Mouse (Mus musculus) intestine, embryonic 15.5 days (tissue): Measurements from ENCODE around the gene Sf3a2. TPM values are rescaled to one million over a fixed set of nuclear protein-coding genes. Genes with fewer than 3 reads are reported as not detected.

ENCODE experiments used
- ATAC-seq: fragments of 200-750 bp; cut with Nextera tagmentation; 2 replicates; pipeline ENCODE4 v1.8.0; 2017; ENCODE audit warnings: moderate TSS enrichment, moderate library complexity
- H3K27ac ChIP-seq: fragments of 300-500 bp; sonication (generic); 2 replicates; pipeline ENCODE4 v1.5.1; 2015; ENCODE audit warnings: mild to moderate bottlenecking, inconsistent platforms
- H3K27me3 ChIP-seq: fragments of 300-500 bp; sonication (generic); replicated peaks from 2 replicates; pipeline ENCODE4 v1.6.1; 2015; ENCODE audit warnings: inconsistent platforms
- H3K36me3 ChIP-seq: fragments of 300-500 bp; sonication (generic); 2 replicates; pipeline ENCODE4 v1.6.1; 2015; ENCODE audit warnings: inconsistent platforms
- H3K4me1 ChIP-seq: fragments of 300-500 bp; sonication (generic); replicated peaks from 2 replicates; pipeline ENCODE4 v1.6.1; 2015; ENCODE audit warnings: inconsistent platforms
- H3K4me2 ChIP-seq: fragments of 300-500 bp; sonication (generic); replicated peaks from 2 replicates; pipeline ENCODE4 v1.6.1; 2015; ENCODE audit warnings: mild to moderate bottlenecking, inconsistent platforms
- H3K4me3 ChIP-seq: fragments of 300-500 bp; sonication (generic); replicated peaks from 2 replicates; pipeline ENCODE4 v1.5.1; 2015; ENCODE audit warnings: inconsistent platforms
- H3K9ac ChIP-seq: fragments of 300-500 bp; sonication (generic); 2 replicates; pipeline ENCODE4 v1.6.1; 2015; ENCODE audit warnings: inconsistent platforms
- H3K9me3 ChIP-seq: fragments of 300-500 bp; sonication (generic); 2 replicates; pipeline ENCODE4 v1.6.1; 2016; ENCODE audit warnings: inconsistent platforms
- WGBS: fragments of 180-500 bp; shearing (Covaris S2); methylation state at CpG from one replicate; pipeline ENCODE4 v1.1.7; 2015; 5-methylcytosine and 5-hydroxymethylcytosine counted together
- polyA plus RNA-seq: library from polyadenylated mRNA; unstranded; fragments of >200 nt; fragmentation: Nextera tagmentation; extraction: Ambion mirVana; gene quantifications from 2 replicates; pipeline ENCODE4 v1.2.1, GENCODE M21; 2015

Sf3a2 gene
- polyA plus RNA-seq: 63.7 and 69.7 TPM in 2 replicates

DNA sequence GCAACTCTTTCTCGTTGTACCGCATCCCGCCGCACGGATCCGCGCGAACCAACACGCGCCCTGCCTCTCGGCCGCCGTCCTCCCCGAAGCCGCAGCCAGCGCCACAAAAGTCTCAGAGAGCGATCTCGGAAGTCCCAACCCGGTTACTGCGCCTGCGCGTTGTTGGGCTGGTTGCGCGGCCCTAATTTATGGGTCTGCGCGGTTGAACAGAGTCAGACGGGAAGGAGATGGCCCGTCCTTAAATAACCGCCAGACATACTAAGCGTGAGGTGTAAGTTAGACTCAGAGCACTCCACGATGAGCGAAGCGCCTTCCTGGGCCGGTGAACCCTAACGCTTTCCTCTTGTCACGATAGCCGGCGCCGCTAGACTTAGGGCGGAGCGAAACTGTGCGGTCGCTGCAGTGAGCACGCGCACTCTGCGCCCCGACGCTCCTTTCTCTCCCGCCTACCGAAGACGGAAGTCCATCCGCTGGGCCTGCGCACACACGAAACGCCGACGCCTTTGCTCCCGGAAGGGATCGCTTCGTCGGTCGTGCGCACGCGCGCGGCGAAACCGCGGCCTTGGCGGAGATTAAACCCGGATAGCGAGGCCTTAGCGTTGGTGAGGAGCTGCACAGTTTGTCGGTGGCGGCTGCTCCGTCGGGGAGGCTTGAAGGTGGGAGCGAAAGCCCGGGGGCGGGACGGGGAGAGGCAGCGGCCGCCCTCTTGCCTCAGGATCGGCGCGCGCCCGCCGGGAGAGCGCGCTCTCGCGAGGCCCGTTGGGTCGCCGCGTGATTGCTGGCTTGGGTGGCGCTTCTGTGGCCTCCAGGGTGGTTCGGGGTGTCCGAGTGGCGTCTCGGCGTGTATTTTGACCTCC, at the start of gene Sf3a2, which contains the start of gene Plekhj1:
Sf3a2 (plus strand) TSS at position 49 of the 857 bp plus-strand sequence.
Plekhj1 (minus strand) TSS at position 477 of the 857 bp plus-strand sequence.
- peak within 1 kb of the TSS; percentile 77 for H3K4me3 ChIP-seq
- H3K27me3 ChIP-seq: no peaks in the 10 kb centered on the region
- peak within 1 kb of the TSS; percentile 93 for H3K9ac ChIP-seq
- under 1% methylated on average over 104 of the region's 104 CpGs for WGBS
- peak; percentile 95 for ATAC-seq
- peak within 1 kb of the TSS; percentile 72 for H3K4me2 ChIP-seq
- peak within 1 kb of the TSS; percentile 96 for H3K27ac ChIP-seq
- peaks cover 27% of the 10 kb centered on the region for H3K4me1 ChIP-seq
- H3K9me3 ChIP-seq: no peaks in the 10 kb centered on the region
- peaks cover 48% of the 10 kb centered on the region for H3K36me3 ChIP-seq

- Histone ChIP-seq H3K4me1 (peaks cover 26% of the 10 kb centered on the region), H3K9me3 (no peaks in the 10 kb centered on the region), H3K4me2 (no peak overlapping the region), H3K9ac (no peak overlapping the region), H3K27me3 (no peaks in the 10 kb centered on the region), H3K27ac (no peak overlapping the region), H3K4me3 (no peak overlapping the region), H3K36me3 (no peaks in the 10 kb centered on the region)
- WGBS: 8% methylated on average over 6 of the region's 6 CpGs
- no peak for ATAC-seq
Observed at GRCm38 (mm10) chr10:80748609-80749008, 49.4 kb upstream of the Sf3a2 start.

DNA sequence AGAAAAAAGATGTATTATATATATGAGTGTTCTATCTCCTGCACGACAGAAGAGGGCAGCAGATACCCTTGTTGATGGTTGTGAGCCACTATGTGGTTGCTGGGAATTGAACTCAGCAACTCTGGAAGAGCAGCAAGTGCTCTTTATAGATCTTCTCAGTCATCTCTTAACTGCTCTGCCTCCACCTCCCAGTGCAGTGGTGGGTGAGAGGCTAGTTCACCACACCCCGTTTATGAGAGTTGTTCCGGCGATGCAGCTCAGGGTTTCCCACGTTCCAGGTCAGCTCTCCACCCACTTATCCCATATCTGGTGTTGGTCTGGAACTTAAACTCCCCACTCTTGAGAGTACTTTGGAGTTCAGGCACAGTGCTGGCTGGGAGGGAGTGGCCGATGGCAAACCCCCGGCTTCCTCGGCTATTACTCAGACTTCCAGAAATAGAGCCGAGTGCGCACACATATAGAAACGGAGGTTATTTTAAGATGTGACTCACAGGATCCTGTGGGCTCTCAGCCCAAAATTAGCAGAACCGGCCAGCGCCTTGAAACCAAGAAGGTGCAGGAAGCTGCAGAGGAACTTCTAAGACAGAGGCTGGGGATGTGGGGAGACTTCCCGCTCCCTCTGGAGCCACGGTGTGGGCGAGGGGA, 46.7 kb upstream of the Sf3a2 start:
- peak overlapping the region; percentile 66 for H3K4me2 ChIP-seq
- peak; percentile 29 for ATAC-seq
- WGBS: 3% methylated on average over 16 of the region's 16 CpGs
- H3K4me3 ChIP-seq: peak overlapping the region; percentile 31
- no peaks in the 10 kb centered on the region for H3K9me3 ChIP-seq
- no peaks in the 10 kb centered on the region for H3K36me3 ChIP-seq
- no peaks in the 10 kb centered on the region for H3K27me3 ChIP-seq
- H3K4me1 ChIP-seq: peaks cover 33% of the 10 kb centered on the region
- H3K27ac ChIP-seq: peak overlapping the region; percentile 90
- H3K9ac ChIP-seq: peak overlapping the region; percentile 34; the same call in 1 of the 2 replicates

GRCm38 (mm10) chr10:80752079-80752625, 45.8 kb upstream of the Sf3a2 start:
- peak; percentile 78 for ATAC-seq
- WGBS: 2% methylated on average over 6 of the region's 6 CpGs
- Histone ChIP-seq H3K9me3 (no peaks in the 10 kb centered on the region), H3K4me2 (peak overlapping the region; percentile 66), H3K4me3 (peak overlapping the region; percentile 31), H3K9ac (no peak overlapping the region), H3K4me1 (peaks cover 41% of the 10 kb centered on the region), H3K27ac (peak overlapping the region; percentile 90), H3K27me3 (no peaks in the 10 kb centered on the region), H3K36me3 (no peaks in the 10 kb centered on the region)

GRCm38 (mm10) chr10:80754594-80755290, 43.3 kb upstream of the Sf3a2 start, which contains the start of gene Dot1l:
TSS of gene Dot1l (plus strand) at chr10:80755206.
- H3K27me3 ChIP-seq: no peaks in the 10 kb centered on the region
- no peaks in the 10 kb centered on the region for H3K9me3 ChIP-seq
- peak within 1 kb of the TSS; percentile 94 for H3K4me3 ChIP-seq
- ATAC-seq: peak; percentile 92
- H3K4me1 ChIP-seq: peaks cover 45% of the 10 kb centered on the region
- H3K4me2 ChIP-seq: peak within 1 kb of the TSS; percentile 88
- under 1% methylated on average over 57 of the region's 57 CpGs for WGBS
- no peaks in the 10 kb centered on the region for H3K36me3 ChIP-seq
- H3K27ac ChIP-seq: peak within 1 kb of the TSS; percentile 79
- H3K9ac ChIP-seq: peak within 1 kb of the TSS; percentile 83

- Histone ChIP-seq H3K4me2 (peak overlapping the region; percentile 88), H3K36me3 (no peaks in the 10 kb centered on the region), H3K27me3 (no peaks in the 10 kb centered on the region), H3K4me3 (peak overlapping the region; percentile 94), H3K27ac (peak overlapping the region; percentile 79), H3K4me1 (peaks cover 49% of the 10 kb centered on the region), H3K9me3 (no peaks in the 10 kb centered on the region), H3K9ac (peak overlapping the region; percentile 83)
- under 1% methylated on average over 75 of the region's 75 CpGs for WGBS
- no peak; the same call in 1 of the 2 replicates for ATAC-seq
Observed at GRCm38 (mm10) chr10:80755291-80756015, 42.5 kb upstream of the Sf3a2 start.

DNA sequence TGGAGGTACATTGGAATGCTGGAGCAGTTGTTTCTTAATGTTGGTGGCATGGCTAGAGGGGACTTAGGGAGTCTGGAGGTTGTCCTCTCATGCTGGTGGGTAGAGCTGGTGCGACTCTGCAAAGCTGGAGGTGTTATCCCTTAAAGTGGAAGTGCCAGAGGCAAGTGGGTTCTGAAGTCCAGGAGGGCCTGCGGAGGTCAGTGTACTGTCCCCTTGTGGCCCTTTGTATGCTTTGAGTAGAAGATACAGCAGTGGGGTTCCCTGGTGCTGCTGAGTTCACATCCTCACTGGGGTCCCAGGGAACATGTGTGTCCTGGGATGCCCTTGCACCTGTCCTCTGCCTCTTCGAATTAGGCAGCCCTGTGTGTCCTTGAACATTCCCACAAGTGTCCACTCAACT, 41.9 kb upstream of the Sf3a2 start:
- no peak for ATAC-seq
- Histone ChIP-seq H3K27ac (no peak overlapping the region), H3K9ac (peak overlapping the region; percentile 83), H3K9me3 (no peaks in the 10 kb centered on the region), H3K36me3 (no peaks in the 10 kb centered on the region), H3K4me3 (peak overlapping the region; percentile 94), H3K4me1 (peaks cover 53% of the 10 kb centered on the region), H3K27me3 (no peaks in the 10 kb centered on the region), H3K4me2 (peak overlapping the region; percentile 88)
- WGBS: 22% methylated on average over 3 of the region's 3 CpGs

DNA sequence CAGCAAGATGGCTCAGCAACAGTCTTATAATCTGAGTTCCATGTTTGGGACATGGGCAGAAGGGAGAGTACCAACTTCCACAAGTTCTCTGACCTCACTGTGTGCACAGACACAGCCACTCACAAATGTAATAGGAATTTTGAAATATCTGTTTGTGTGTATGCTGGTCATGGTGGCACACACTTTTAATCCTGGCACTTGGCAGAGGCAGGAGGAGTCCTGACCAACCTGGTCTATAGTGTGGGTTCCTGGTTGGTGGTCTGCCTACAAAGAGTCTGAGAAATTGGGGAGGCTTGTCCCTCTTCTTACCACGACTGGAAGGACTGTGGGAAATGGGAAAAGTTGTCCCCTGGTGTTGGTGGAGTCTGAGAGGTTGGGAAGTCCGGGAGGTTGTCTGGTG, 41.5 kb upstream of the Sf3a2 start:
- H3K27me3 ChIP-seq: no peaks in the 10 kb centered on the region
- H3K4me2 ChIP-seq: peak overlapping the region; percentile 88
- H3K9ac ChIP-seq: peak overlapping the region; percentile 83
- H3K36me3 ChIP-seq: no peaks in the 10 kb centered on the region
- 63% methylated on average over 2 of the region's 2 CpGs for WGBS
- no peak overlapping the region for H3K27ac ChIP-seq
- H3K4me3 ChIP-seq: peak overlapping the region; percentile 94
- no peaks in the 10 kb centered on the region for H3K9me3 ChIP-seq
- no peak for ATAC-seq
- peaks cover 52% of the 10 kb centered on the region for H3K4me1 ChIP-seq

DNA sequence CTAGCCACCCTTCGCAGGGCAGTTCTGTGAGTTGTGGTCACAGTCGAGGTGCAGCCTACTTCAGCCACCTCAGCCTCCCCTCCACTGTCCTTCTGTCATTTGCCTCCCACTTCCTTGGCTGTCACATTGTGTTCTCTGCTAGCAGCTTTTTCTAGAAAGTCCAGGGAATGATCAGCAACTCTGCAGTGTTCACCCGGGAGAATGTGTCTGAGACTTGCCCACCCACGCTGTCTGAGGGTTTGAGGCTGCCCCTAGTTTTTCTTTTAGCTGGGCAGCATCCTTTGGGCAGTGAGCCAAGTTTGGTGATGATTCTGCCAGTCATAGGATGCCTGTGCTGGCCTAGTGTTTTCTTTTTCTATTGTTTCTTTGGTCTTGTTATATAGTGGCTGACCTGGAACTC, 41.0 kb upstream of the Sf3a2 start:
- Histone ChIP-seq H3K27ac (no peak overlapping the region), H3K9me3 (no peaks in the 10 kb centered on the region), H3K4me1 (peaks cover 51% of the 10 kb centered on the region), H3K27me3 (no peaks in the 10 kb centered on the region), H3K9ac (peak overlapping the region; percentile 83; the same call in 1 of the 2 replicates), H3K4me2 (peak overlapping the region; percentile 88), H3K36me3 (no peaks in the 10 kb centered on the region), H3K4me3 (0 out of 2 replicates have a peak overlapping the region, but pooled peaks have one; percentile 94)
- WGBS: 59% methylated on average over 4 of the region's 4 CpGs
- ATAC-seq: no peak

GRCm38 (mm10) chr10:80757717-80758116, 40.3 kb upstream of the Sf3a2 start:
- Histone ChIP-seq H3K9me3 (no peaks in the 10 kb centered on the region), H3K4me3 (no peak overlapping the region), H3K36me3 (no peaks in the 10 kb centered on the region), H3K4me2 (no peak overlapping the region), H3K9ac (peak overlapping the region; percentile 4; the same call in 1 of the 2 replicates), H3K27ac (no peak overlapping the region), H3K4me1 (peaks cover 44% of the 10 kb centered on the region), H3K27me3 (no peaks in the 10 kb centered on the region)
- WGBS: 35% methylated on average over 5 of the region's 5 CpGs
- no peak for ATAC-seq

GRCm38 (mm10) chr10:80758651-80759050, 39.3 kb upstream of the Sf3a2 start:
- Histone ChIP-seq H3K27ac (no peak overlapping the region), H3K36me3 (no peaks in the 10 kb centered on the region), H3K27me3 (no peaks in the 10 kb centered on the region), H3K9me3 (no peaks in the 10 kb centered on the region), H3K9ac (no peak overlapping the region), H3K4me2 (no peak overlapping the region), H3K4me1 (peaks cover 44% of the 10 kb centered on the region), H3K4me3 (no peak overlapping the region)
- WGBS: 74% methylated on average over 7 of the region's 7 CpGs
- no peak for ATAC-seq
